In genomic region chr4:149661967-149662589, GRCm38 (mm10) we compare ENCODE assay signal across 1 mouse cellular context.
A peak's percentile ranks its signal among the peaks of the same experiment; 100 is the strongest.
TF ChIP-seq lines count a peak whose summit lies in the region.

No protein-coding gene starts in this region.

TF ChIP-seq in MEL, 35 proteins besides CTCF, POLR2A, EP300 and RAD21 (continued from another document):
- 0 out of 2 replicates have a peak, but pooled peaks have one; percentile 49 for TF ChIP-seq UBTF (IDR thresholded peaks at IDR 0.05; ENCODE audit: borderline replicate concordance, insufficient read depth, low read depth, low read length)
